Mouse (Mus musculus) ES-E14 (cell line): Measurements from ENCODE around the gene Tedc1. TPM values are rescaled to one million over a fixed set of nuclear protein-coding genes. Genes with fewer than 3 reads are reported as not detected.
A peak's percentile ranks its signal among the peaks of the same experiment; 100 is the strongest.

Experiments
- DNase-seq: peaks from one replicate; pipeline ENCODE4 v3.0.0-alpha.2; 2013; ENCODE audit warnings: low read depth, low spot score
- H3K27ac ChIP-seq: 2 replicates; pipeline ENCODE4 v1.5.1; 2012; ENCODE audit warnings: low read depth, mild to moderate bottlenecking, low read length, moderate library complexity, mixed read lengths; ENCODE audit not compliant: poor library complexity, insufficient read depth, severe bottlenecking
- H3K36me3 ChIP-seq: 2 replicates; pipeline ENCODE4 v1.6.1; 2012; ENCODE audit warnings: mild to moderate bottlenecking, low read length, moderate library complexity, mixed read lengths; ENCODE audit not compliant: control insufficient read depth, poor library complexity, insufficient read depth, severe bottlenecking
- H3K4me1 ChIP-seq, 2 experiments: fragments of 150-350 bp in 1 of 2; sonication (generic) in 1 of 2; 2 replicates each; pipeline ENCODE4 v1.6.1; 2012; ENCODE audit warnings: low read length in 2 of 2, mild to moderate bottlenecking in 1 of 2, mixed read lengths in 1 of 2; ENCODE audit not compliant: control insufficient read depth in 2 of 2, insufficient read depth in 2 of 2, poor library complexity in 1 of 2
- H3K4me3 ChIP-seq, 2 experiments: fragments of 150-350 bp in 1 of 2; sonication (generic) in 1 of 2; 2 replicates each; pipeline ENCODE4 v1.5.1; 2012; ENCODE audit warnings: low read length in 2 of 2, low read depth in 1 of 2, mild to moderate bottlenecking in 1 of 2, mixed read lengths in 1 of 2; ENCODE audit not compliant: insufficient read depth in 1 of 2, poor library complexity in 1 of 2, severe bottlenecking in 1 of 2
- H3K9ac ChIP-seq: 2 replicates; pipeline ENCODE4 v1.6.1; 2012; ENCODE audit warnings: low read depth, mild to moderate bottlenecking, low read length, mixed read lengths; ENCODE audit not compliant: poor library complexity, insufficient read depth, severe bottlenecking
- H3K9me3 ChIP-seq: fragments of 150-350 bp; sonication (generic); 2 replicates; pipeline ENCODE4 v1.6.1; 2012; ENCODE audit warnings: low read depth, mild to moderate bottlenecking, low read length; ENCODE audit not compliant: control insufficient read depth, insufficient read depth
- CHD2 ChIP-seq: IDR thresholded peaks from 2 replicates; pipeline ENCODE4 v1.6.1; 2014; ENCODE audit warnings: mild to moderate bottlenecking, low read depth, low read length, inconsistent platforms
- HCFC1 ChIP-seq: IDR thresholded peaks from 2 replicates; pipeline ENCODE4 v1.6.1; 2012; ENCODE audit warnings: low read length, inconsistent platforms, borderline replicate concordance; ENCODE audit not compliant: insufficient read depth
- MAFK ChIP-seq: IDR thresholded peaks from 2 replicates; pipeline ENCODE4 v1.6.1; 2014; ENCODE audit warnings: mild to moderate bottlenecking, low read depth, low read length, inconsistent platforms; ENCODE audit not compliant: insufficient read depth
- ZC3H11A ChIP-seq: IDR thresholded peaks from 2 replicates; pipeline ENCODE4 v1.6.1; 2012; ENCODE audit warnings: low read depth, mild to moderate bottlenecking, inconsistent platforms, low read length, borderline replicate concordance
- ZNF384 ChIP-seq: IDR thresholded peaks from 2 replicates; pipeline ENCODE4 v1.6.1; 2012; ENCODE audit warnings: low read depth, low read length, inconsistent platforms
- in situ Hi-C, 2 experiments: fragments of 600-800 bp; cut with MboI; formaldehyde crosslinking; loops; one replicate each; pipeline ENCODE4 v1.15.1; 2025; ENCODE audit warnings: low sequenced_read_pairs in 2 of 2, inconsistent platforms in 1 of 2; ENCODE audit not compliant: unreplicated experiment in 2 of 2
- total RNA-seq: library from RNA; depleted of rRNA; stranded (reverse); fragments of 300-350 nt; gene quantifications from 2 replicates; pipeline ENCODE4 v1.2.3, GENCODE M21; 2012

The Tedc1 gene
- total RNA-seq, 1 experiment = 30.3 TPM

DNA sequence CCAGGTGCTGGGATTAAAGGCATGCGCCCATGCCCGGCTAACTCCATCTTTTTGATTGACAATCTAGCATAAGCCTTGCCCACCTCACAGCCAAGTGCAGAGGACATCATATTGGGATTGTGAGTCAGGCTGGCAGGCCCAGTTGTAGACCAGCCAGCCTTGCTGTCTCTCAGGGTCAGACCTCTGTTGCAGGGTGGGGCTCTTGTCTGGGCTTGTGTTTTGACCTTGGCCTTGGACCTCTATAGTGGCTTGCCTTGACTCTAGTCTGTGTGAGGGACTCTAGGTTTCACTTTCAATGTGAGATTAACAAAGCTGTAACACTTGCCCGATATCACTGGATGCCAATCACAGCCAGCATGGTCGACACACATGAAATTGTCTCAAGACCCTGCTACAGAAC lies 42.1 kb upstream of the Tedc1 start:
- in situ Hi-C loops = no loop called here
- Histone ChIP-seq H3K9me3 (no peaks in the 10 kb centered on the region), H3K9ac (no peak overlapping the region), H3K4me3 (0 out of 4 replicates have a peak overlapping the region, but pooled peaks of 1 of the 2 experiments have one; percentile 9), H3K4me1 (peaks cover 13 to 36% of the 10 kb centered on the region in 2 experiments), H3K36me3 (peaks cover 45% of the 10 kb centered on the region), H3K27ac (peak overlapping the region; percentile 65; the same call in 1 of the 2 replicates)
- DNase-seq = no peak
- TF ChIP-seq CHD2 = no peak
- TF ChIP-seq HCFC1 = no peak

DNA sequence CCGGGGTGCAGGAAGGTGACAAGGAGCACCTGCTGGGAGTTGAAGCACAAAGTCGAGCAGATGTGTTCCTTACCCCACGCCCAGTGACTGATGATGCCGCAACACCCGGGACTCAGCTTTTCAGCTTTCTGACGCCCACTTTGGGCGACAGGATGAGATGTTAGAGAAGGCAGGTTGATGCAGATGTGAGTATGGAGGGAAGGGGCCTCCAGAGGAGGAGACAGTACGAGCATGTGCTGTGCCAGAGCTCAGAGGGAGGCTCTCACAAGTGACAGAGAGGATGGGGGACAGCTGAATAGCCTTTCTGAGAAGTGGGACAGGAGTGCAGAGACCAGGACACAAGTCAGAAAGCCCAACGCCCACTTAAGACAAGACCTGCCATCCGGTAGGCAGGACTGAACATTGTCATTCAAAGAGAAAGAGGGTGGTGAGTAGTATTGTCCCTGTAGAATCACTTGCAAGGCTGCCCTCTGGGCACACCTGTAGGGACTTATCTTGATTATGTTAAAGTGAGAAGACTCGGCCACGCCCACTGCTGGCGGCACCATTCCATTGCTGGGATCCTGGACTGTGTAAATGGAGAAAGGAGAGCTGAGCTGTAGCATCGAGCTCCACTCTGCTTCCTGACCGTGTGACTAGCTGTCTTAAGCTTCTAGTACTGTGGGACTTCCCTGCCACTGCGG lies 41.2 kb upstream of the Tedc1 start:
- DNase-seq = peak; percentile 88
- Histone ChIP-seq H3K36me3 (peaks cover 52% of the 10 kb centered on the region), H3K4me3 (no peak overlapping the region), H3K9ac (no peak overlapping the region), H3K9me3 (no peaks in the 10 kb centered on the region), H3K27ac (peak overlapping the region; percentile 65), H3K4me1 (peaks cover 13 to 31% of the 10 kb centered on the region in 2 experiments)
- TF ChIP-seq HCFC1 (no peak), MAFK (no peak), CHD2 (no peak), ZC3H11A (no peak), ZNF384 (no peak)
- in situ Hi-C loops = no loop called here

DNA sequence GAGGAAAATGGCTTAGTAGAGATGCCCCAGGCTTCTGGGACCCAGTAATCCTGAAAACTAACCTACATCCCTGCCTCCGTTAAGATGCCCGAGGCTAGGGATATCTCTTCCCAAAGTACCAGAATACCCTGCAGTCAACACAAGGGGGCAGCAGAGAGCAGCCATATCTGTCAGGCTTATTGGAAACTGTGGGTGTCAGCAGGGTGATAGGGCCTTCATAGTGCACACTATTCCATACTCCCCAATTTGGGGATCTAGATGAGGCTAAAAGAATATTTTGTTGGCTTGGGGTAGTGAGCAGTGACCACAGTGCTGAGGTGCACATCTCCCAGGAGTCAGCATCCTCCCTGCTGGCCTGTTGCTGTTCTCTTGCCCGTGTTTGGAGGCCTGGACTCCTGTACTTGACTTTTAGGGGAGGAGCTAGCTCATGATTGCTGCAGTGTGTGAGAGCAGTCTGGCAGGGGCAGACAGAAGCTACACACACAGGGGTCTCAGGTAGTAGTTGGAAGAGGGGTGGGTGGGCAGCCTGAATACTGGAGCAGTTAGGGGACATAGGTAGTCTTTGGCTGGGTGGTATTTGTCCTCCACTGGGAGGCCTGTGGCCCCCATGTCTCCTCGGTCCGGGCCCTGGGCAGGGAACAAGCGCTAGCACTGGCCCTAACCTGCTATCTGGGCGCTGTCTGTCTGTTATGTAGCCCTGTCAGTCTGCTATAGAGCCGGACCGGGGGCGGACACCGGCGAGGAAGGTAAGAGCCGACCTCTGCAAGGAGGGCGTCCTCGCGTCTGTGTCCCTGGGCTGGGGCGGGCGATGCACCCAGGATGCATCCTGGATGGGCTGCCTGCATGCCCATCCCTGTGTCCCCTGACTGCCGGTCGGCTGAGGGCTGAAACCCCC lies 36.5 kb upstream of the Tedc1 start:
- TF ChIP-seq CHD2 = no peak
- no peak for TF ChIP-seq ZNF384
- TF ChIP-seq ZC3H11A = no peak
- no peak for TF ChIP-seq MAFK
- TF ChIP-seq HCFC1 = no peak
- Histone ChIP-seq H3K27ac (no peak overlapping the region; the same call in 1 of the 2 replicates), H3K9me3 (no peaks in the 10 kb centered on the region), H3K4me3 (no peak overlapping the region), H3K9ac (no peak overlapping the region), H3K4me1 (peaks cover 3 to 4% of the 10 kb centered on the region in 2 experiments), H3K36me3 (peaks cover 79% of the 10 kb centered on the region)
- in situ Hi-C loops = no loop called here
- peak; percentile 74 for DNase-seq

DNA sequence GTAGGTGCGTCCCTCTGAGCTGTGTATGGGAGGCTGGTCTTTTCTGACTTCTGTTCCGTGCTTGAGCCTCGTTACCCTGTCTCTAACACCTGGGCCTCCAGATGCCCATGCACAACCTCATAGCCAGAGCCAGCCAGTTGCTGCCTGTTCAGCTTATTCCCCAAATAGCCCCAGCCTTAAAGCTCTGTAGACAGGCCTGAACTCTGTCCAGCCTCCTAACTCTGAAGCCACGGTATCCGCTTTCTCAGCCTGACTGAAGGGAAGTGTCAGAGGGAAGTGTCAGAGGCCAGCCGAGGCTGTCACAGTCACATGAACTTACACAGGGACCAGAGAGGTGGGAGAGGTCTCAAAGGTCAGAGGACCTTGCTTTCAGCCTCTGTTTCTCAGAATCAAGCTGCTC lies 31.5 kb upstream of the Tedc1 start:
- Histone ChIP-seq H3K9me3 (no peaks in the 10 kb centered on the region), H3K4me1 (no peaks in the 10 kb centered on the region), H3K9ac (no peak overlapping the region), H3K4me3 (no peak overlapping the region), H3K27ac (no peak overlapping the region), H3K36me3 (peaks cover 92% of the 10 kb centered on the region)
- no peak for DNase-seq
- TF ChIP-seq MAFK (no peak), ZNF384 (no peak), HCFC1 (no peak), ZC3H11A (no peak), CHD2 (no peak)
- in situ Hi-C loops = no loop called here
